Mouse (Mus musculus) myocyte (in vitro differentiated cells): ENCODE results near the gene Bbs4.

Experiments used
- E2F4 ChIP-seq: IDR thresholded peaks from one replicate; pipeline ENCODE4 v1.6.1; 2011; ENCODE audit warnings: mild to moderate bottlenecking, control low read depth, moderate library complexity; ENCODE audit not compliant: insufficient read depth
- POLR2A ChIP-seq: IDR thresholded peaks from one replicate; pipeline ENCODE4 v1.6.1; 2011; ENCODE audit warnings: low read depth, mild to moderate bottlenecking, control low read depth, moderate library complexity; ENCODE audit not compliant: insufficient read length

DNA sequence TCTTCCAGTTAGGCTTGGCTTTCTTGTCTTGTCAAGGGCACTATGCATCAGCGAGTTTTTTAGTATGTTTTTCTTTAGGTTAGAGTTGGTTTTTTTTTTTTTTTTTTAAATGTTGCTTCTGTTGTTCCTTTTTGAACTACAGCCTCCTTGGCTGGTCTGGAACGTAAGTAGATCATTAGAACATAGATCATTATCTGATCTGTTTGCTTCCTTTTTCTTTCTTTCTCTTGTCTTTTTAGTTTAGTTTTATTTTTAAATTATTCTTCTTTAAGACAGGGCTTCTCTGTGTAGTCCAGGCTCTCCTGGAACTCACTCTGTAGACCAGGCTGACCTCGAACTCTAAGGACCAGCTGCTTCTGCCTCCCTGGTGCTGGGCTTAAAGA lies 60.8 kb downstream of the Bbs4 start:
- TF ChIP-seq POLR2A, result no peak
- no peak for TF ChIP-seq E2F4
